Mouse (Mus musculus) layer of hippocampus, postnatal 25 days (tissue): ENCODE data around the gene Olfr1474. TPM values are rescaled to one million over a fixed set of nuclear protein-coding genes. Genes with fewer than 3 reads are reported as not detected.
"Not testable (repeated sequence)": the region's sequence is repeated elsewhere in the genome, so short reads cannot be mapped to it uniquely, and the experiment has no call there.

Experiments used
- DNase-seq, 2 experiments: peaks; one replicate each; pipeline ENCODE4 v3.0.0; 2022; ENCODE audit warnings: mixed read lengths in 2 of 2, low spot score in 1 of 2; ENCODE audit errors: extremely low spot score in 1 of 2
- total RNA-seq, 2 experiments: library from RNA; stranded (reverse); gene quantifications; 2 replicates each; pipeline ENCODE4 v1.2.3; 2021

Gene Olfr1474
- total RNA-seq = not detected

DNA sequence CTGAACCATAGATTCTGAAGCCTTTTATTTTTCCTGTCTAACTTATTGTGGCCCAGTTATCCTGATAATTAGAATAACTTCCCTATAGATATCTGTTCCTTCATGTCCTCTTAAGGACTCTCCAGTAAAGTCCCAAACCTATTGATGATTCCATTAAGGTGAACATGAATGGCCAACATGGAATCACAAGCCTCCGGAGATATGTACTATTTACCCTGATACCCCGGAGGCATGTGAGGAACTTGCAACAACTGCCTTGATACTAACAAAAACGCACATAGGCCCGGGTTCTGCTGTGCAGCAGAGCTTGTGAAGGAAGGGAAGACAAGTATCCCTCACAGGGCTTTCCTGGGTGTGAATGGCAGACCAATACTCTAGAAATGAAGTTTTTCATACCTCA, at the start of gene Olfr1474:
TSS of gene Olfr1474 (plus strand) at position 301 of the 400 bp plus-strand sequence.
- not testable (repeated sequence) for DNase-seq

DNA sequence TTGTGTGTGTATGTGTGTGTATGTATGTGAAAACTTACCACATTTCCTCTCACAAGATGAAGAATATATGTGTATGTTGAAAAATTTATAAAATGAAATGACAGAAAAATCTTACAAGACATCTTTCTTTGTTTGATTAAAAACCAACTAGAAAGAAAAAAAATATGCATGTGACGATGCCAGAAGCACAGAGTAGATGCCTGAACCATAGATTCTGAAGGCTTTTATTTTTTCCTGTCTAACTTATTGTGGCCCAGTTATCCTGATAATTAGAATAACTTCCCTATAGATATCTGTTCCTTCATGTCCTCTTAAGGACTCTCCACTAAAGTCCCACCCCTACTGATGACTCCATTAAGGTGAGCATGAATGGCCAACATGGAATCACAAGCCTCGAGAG, 26.3 kb upstream of the Olfr1474 start, which contains the start of gene Olfr1471:
TSS of gene Olfr1471 (plus strand) at position 301 of the 400 bp plus-strand sequence.
- not testable (repeated sequence) for DNase-seq

DNA sequence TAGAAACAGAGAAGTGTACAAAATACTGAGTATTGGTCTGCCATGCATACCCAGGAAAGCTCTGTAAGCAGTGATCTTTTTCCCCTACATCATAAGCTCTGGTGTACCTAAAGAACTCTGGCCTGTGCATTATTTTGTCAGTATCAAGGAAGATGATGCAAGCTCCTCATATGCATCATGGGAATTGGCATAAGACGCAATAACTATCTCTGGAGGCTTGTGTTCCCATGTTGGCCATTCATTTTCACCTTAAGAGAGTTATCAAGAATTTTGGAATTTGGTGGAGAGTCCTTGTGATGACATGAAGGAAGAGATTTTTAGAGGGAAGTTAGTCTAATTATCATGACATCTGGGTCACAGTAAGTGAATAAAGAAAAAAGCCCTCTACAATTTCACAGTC, 13.4 kb upstream of the Olfr1474 start, which contains the start of gene Olfr1472:
TSS of gene Olfr1472 (minus strand) at position 101 of the 400 bp plus-strand sequence.
- no peak for DNase-seq

DNA sequence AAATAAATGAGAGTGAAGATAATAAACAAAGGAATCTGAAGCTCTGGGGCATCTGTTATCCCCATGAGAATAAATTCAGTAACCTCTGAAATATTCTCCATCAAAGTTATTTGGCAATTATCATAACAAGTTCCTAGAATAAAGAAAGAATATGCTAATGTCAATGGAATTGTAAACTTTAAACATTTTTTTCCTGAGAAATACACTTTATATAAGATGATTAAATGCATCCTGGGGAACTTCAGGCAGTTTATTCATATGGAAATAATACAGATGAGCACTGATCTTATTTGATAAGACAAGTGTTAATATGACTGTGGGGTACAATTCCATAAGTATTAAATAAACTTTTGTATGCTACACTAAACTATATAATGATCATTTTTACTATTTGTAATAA, 10.7 kb downstream of the Olfr1474 start, which contains the start of gene Olfr1475:
TSS of gene Olfr1475 (minus strand) at position 101 of the 400 bp plus-strand sequence.
- no peak for DNase-seq

DNA sequence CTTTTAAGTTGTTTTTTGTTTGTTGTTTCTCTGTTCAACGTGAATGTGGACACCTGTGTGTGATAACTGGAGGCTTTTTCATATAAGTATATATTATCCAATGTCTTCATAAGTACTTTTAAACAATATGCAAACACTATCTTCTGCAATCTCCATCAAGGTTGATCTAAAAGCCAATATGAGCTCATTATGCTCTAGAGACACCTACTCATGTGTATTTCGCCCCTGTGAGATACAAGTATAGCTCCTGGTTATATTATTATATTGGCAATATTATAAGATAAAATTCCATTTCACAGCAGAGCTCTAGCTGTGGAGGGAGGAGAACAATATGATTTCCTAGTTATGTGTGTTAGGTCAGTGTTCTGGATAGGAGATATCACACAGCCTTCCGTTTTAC, 30.9 kb downstream of the Olfr1474 start, which contains the start of gene Olfr1477:
TSS of gene Olfr1477 (plus strand) at position 301 of the 400 bp plus-strand sequence.
- no peak for DNase-seq

Other genes starting within 250 kb of the Olfr1474 start
- not detected for gene Olfr1463, start 238.2 kb upstream of the Olfr1474 start, total RNA-seq
- not detected for gene Olfr1465, start 154.0 kb upstream of the Olfr1474 start, total RNA-seq
- not detected for gene Olfr1466, start 130.7 kb upstream of the Olfr1474 start, total RNA-seq
- not detected for gene Olfr1467, start 107.3 kb upstream of the Olfr1474 start, total RNA-seq
- not detected for gene Olfr1469, start 61.7 kb upstream of the Olfr1474 start, total RNA-seq
- not detected for gene Olfr1471, start 26.2 kb upstream of the Olfr1474 start, total RNA-seq
- not detected for gene Olfr1472, start 13.5 kb upstream of the Olfr1474 start, total RNA-seq
- not detected for gene Olfr1475, start 10.6 kb downstream of the Olfr1474 start, total RNA-seq
- gene Olfr1477, start 31.0 kb downstream of the Olfr1474 start, total RNA-seq = not detected
- not detected for gene Olfr1480, start 58.3 kb downstream of the Olfr1474 start, total RNA-seq
- gene Olfr1484, start 113.9 kb downstream of the Olfr1474 start, total RNA-seq = not detected
- not detected for gene Olfr1487, start 147.8 kb downstream of the Olfr1474 start, total RNA-seq
- gene Olfr1489, start 162.1 kb downstream of the Olfr1474 start, total RNA-seq = not detected
- not detected for gene Olfr1490, start 181.5 kb downstream of the Olfr1474 start, total RNA-seq
- gene Olfr1491, start 227.7 kb downstream of the Olfr1474 start, total RNA-seq = not detected